Mouse (Mus musculus): ENCODE data around the gene Cacna1h. TPM values are rescaled to one million over a fixed set of nuclear protein-coding genes. Genes with fewer than 3 reads are reported as not detected.

Cacna1h gene
- polyA plus RNA-seq, 1 experiment: not detected

- H3K4me1 ChIP-seq (ENCODE audit: control insufficient read depth, insufficient read depth, low read length): peaks cover 64% of the 10 kb centered on the region
- TF ChIP-seq CTCF (IDR thresholded peaks at IDR 0.05; ENCODE audit: insufficient read depth, low read depth, low read length) (no peak), POLR2A (IDR thresholded peaks at IDR 0.05; ENCODE audit: insufficient read depth, low read depth, low read length) (no peak)
- WGBS: 52% methylated on average over 5 of the region's 6 CpGs
- no peak overlapping the region for H3K4me3 ChIP-seq (ENCODE audit: insufficient read depth, low read depth, low read length)
- H3K27ac ChIP-seq (ENCODE audit: insufficient read depth, low read depth, low read length): no peak overlapping the region
Observed at GRCm38 (mm10) chr17:25415421-25415913, 18.1 kb downstream of the Cacna1h start.

- TF ChIP-seq POLR2A (IDR thresholded peaks at IDR 0.05; ENCODE audit: insufficient read depth, low read depth, low read length) (no peak), CTCF (IDR thresholded peaks at IDR 0.05; ENCODE audit: insufficient read depth, low read depth, low read length) (no peak)
- no peak overlapping the region for H3K27ac ChIP-seq (ENCODE audit: insufficient read depth, low read depth, low read length)
- WGBS: 77% methylated on average over 3 of the region's 3 CpGs
- no peak overlapping the region for H3K4me3 ChIP-seq (ENCODE audit: insufficient read depth, low read depth, low read length)
- peaks cover 64% of the 10 kb centered on the region for H3K4me1 ChIP-seq (ENCODE audit: control insufficient read depth, insufficient read depth, low read length)
Observed at GRCm38 (mm10) chr17:25414917-25415316, 18.7 kb downstream of the Cacna1h start.

- H3K27ac ChIP-seq (ENCODE audit: insufficient read depth, low read depth, low read length): no peak overlapping the region
- H3K4me3 ChIP-seq (ENCODE audit: insufficient read depth, low read depth, low read length): no peak overlapping the region
- H3K4me1 ChIP-seq (ENCODE audit: control insufficient read depth, insufficient read depth, low read length): peaks cover 66% of the 10 kb centered on the region
- TF ChIP-seq CTCF (IDR thresholded peaks at IDR 0.05; ENCODE audit: insufficient read depth, low read depth, low read length): no peak
- TF ChIP-seq POLR2A (IDR thresholded peaks at IDR 0.05; ENCODE audit: insufficient read depth, low read depth, low read length): no peak
- WGBS: 76% methylated on average over 4 of the region's 4 CpGs
Observed at GRCm38 (mm10) chr17:25414209-25414608, 19.4 kb downstream of the Cacna1h start.

- peaks cover 70% of the 10 kb centered on the region for H3K4me1 ChIP-seq (ENCODE audit: control insufficient read depth, insufficient read depth, low read length)
- H3K27ac ChIP-seq (ENCODE audit: insufficient read depth, low read depth, low read length): peak overlapping the region; percentile 61
- TF ChIP-seq POLR2A (IDR thresholded peaks at IDR 0.05; ENCODE audit: insufficient read depth, low read depth, low read length) (no peak), CTCF (IDR thresholded peaks at IDR 0.05; ENCODE audit: insufficient read depth, low read depth, low read length) (no peak)
- H3K4me3 ChIP-seq (ENCODE audit: insufficient read depth, low read depth, low read length): no peak overlapping the region
- WGBS: 26% methylated on average over 4 of the region's 4 CpGs
Observed at GRCm38 (mm10) chr17:25411251-25411650, 22.3 kb downstream of the Cacna1h start.

- WGBS: 5% methylated on average over 7 of the region's 7 CpGs
- Histone ChIP-seq H3K4me1 (ENCODE audit: control insufficient read depth, insufficient read depth, low read length) (peaks cover 68% of the 10 kb centered on the region), H3K4me3 (ENCODE audit: insufficient read depth, low read depth, low read length) (no peak overlapping the region), H3K27ac (ENCODE audit: insufficient read depth, low read depth, low read length) (peak overlapping the region; percentile 42; the same call in 1 of the 2 replicates)
- no peak for TF ChIP-seq CTCF (IDR thresholded peaks at IDR 0.05; ENCODE audit: insufficient read depth, low read depth, low read length)
- no peak for TF ChIP-seq POLR2A (IDR thresholded peaks at IDR 0.05; ENCODE audit: insufficient read depth, low read depth, low read length)
Observed at GRCm38 (mm10) chr17:25410786-25411185, 22.8 kb downstream of the Cacna1h start.

- WGBS: 93% methylated on average over 6 of the region's 6 CpGs
- Histone ChIP-seq H3K27ac (ENCODE audit: insufficient read depth, low read depth, low read length) (0 out of 2 replicates have a peak overlapping the region, but pooled peaks have one; percentile 42), H3K4me1 (ENCODE audit: control insufficient read depth, insufficient read depth, low read length) (peaks cover 70% of the 10 kb centered on the region), H3K4me3 (ENCODE audit: insufficient read depth, low read depth, low read length) (no peak overlapping the region)
- TF ChIP-seq CTCF (IDR thresholded peaks at IDR 0.05; ENCODE audit: insufficient read depth, low read depth, low read length) (no peak), POLR2A (IDR thresholded peaks at IDR 0.05; ENCODE audit: insufficient read depth, low read depth, low read length) (no peak)
Observed at GRCm38 (mm10) chr17:25410180-25410579, 23.4 kb downstream of the Cacna1h start.

- peaks cover 72% of the 10 kb centered on the region for H3K4me1 ChIP-seq (ENCODE audit: control insufficient read depth, insufficient read depth, low read length)
- TF ChIP-seq POLR2A (IDR thresholded peaks at IDR 0.05; ENCODE audit: insufficient read depth, low read depth, low read length) (no peak), CTCF (IDR thresholded peaks at IDR 0.05; ENCODE audit: insufficient read depth, low read depth, low read length) (no peak)
- H3K4me3 ChIP-seq (ENCODE audit: insufficient read depth, low read depth, low read length): no peak overlapping the region
- no peak overlapping the region for H3K27ac ChIP-seq (ENCODE audit: insufficient read depth, low read depth, low read length)
- WGBS: 39% methylated on average over 7 of the region's 7 CpGs
Observed at GRCm38 (mm10) chr17:25409621-25410020, 24.0 kb downstream of the Cacna1h start.

- peaks cover 76% of the 10 kb centered on the region for H3K4me1 ChIP-seq (ENCODE audit: control insufficient read depth, insufficient read depth, low read length)
- TF ChIP-seq CTCF (IDR thresholded peaks at IDR 0.05; ENCODE audit: insufficient read depth, low read depth, low read length) (no peak), POLR2A (IDR thresholded peaks at IDR 0.05; ENCODE audit: insufficient read depth, low read depth, low read length) (no peak)
- H3K27ac ChIP-seq (ENCODE audit: insufficient read depth, low read depth, low read length): no peak overlapping the region
- H3K4me3 ChIP-seq (ENCODE audit: insufficient read depth, low read depth, low read length): no peak overlapping the region
- 86% methylated on average over 7 of the region's 7 CpGs for WGBS
Observed at GRCm38 (mm10) chr17:25408302-25408999, 25.1 kb downstream of the Cacna1h start.

- TF ChIP-seq POLR2A (IDR thresholded peaks at IDR 0.05; ENCODE audit: insufficient read depth, low read depth, low read length) (no peak), CTCF (IDR thresholded peaks at IDR 0.05; ENCODE audit: insufficient read depth, low read depth, low read length) (no peak)
- Histone ChIP-seq H3K27ac (ENCODE audit: insufficient read depth, low read depth, low read length) (0 out of 2 replicates have a peak overlapping the region, but pooled peaks have one; percentile 24), H3K4me3 (ENCODE audit: insufficient read depth, low read depth, low read length) (no peak overlapping the region), H3K4me1 (ENCODE audit: control insufficient read depth, insufficient read depth, low read length) (peaks cover 77% of the 10 kb centered on the region)
- 54% methylated on average over 4 of the region's 4 CpGs for WGBS
Observed at GRCm38 (mm10) chr17:25407352-25407751, 26.2 kb downstream of the Cacna1h start.

Measured in olfactory bulb, adult 2 months (tissue).